Mouse (Mus musculus) ES-E14 (cell line): ENCODE results near the gene Hrh1.
"Not testable (repeated sequence)": the region's sequence is repeated elsewhere in the genome, so short reads cannot be mapped to it uniquely, and the experiment has no call there.

Source experiments
- ZC3H11A ChIP-seq: IDR thresholded peaks from 2 replicates; pipeline ENCODE4 v1.6.1; 2012; ENCODE audit warnings: low read depth, mild to moderate bottlenecking, inconsistent platforms, low read length, borderline replicate concordance
- ZNF384 ChIP-seq: IDR thresholded peaks from 2 replicates; pipeline ENCODE4 v1.6.1; 2012; ENCODE audit warnings: low read depth, low read length, inconsistent platforms

DNA sequence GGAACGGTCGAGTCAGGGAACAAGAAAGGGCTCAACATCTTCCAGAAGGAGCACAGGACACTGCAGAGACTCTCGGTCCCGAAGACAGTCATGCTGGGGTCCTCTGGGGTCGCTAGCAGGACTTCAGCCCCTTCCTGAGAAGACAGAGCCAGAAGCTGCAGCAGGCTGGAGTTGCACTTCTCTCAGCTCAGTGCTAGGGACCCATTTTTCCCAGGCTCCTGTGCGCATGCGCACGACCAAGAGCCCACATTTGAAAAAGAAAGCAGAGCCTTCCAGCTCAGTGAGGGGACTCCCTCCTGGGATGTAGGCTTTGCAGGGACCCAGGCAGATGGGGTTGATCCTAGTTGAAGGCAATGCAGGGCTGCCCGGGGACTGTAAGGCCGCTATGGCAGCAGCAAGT lies 94.9 kb downstream of the Hrh1 start:
- TF ChIP-seq ZC3H11A, ZNF384: not testable (repeated sequence)
